Mouse (Mus musculus) spleen, embryonic (tissue): ENCODE measurements around the gene Slc7a4.

ENCODE experiments used
- CTCF ChIA-PET: fragments of 350-600 bp; sonication (Branson Sonifier 250); formaldehyde crosslinking; loops from one replicate; lab custom pipeline; 2022; lab: Charles Lee

Gene Slc7a4

DNA sequence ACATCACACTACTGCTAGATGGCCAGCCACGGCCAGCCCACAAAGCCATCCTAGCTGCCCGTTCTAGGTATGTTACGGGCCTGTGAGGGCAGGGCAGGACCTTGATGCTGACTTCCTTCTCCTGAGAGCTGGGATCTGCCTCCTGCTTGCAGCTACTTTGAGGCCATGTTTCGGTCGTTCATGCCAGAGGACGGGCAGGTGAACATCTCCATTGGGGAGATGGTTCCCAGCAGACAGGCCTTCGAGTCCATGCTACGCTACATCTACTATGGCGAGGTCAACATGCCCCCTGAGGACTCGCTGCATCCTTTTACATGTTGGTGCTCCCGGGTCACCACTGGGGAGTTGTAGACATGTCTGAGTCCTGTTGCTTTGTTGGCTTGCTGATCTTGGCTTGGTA lies 58.9 kb downstream of the Slc7a4 start:
- CTCF ChIA-PET, result no interaction called here
